Mouse (Mus musculus) G1E (cell line): ENCODE results near the gene Nsf.

Source experiments
- CTCF ChIP-seq: IDR thresholded peaks from 2 replicates; pipeline ENCODE4 v1.5.1; 2012; ENCODE audit warnings: low read depth, low read length, inconsistent platforms, mixed read lengths
- GATA2 ChIP-seq: IDR thresholded peaks from 2 replicates; pipeline ENCODE4 v1.6.1; 2012; ENCODE audit warnings: low read depth, low read length, inconsistent platforms, borderline replicate concordance
- POLR2AphosphoS5 ChIP-seq: IDR thresholded peaks from 2 replicates; pipeline ENCODE4 v1.6.1; 2012; ENCODE audit warnings: low read depth, low read length, inconsistent platforms; ENCODE audit not compliant: insufficient replicate concordance

- no peak for TF ChIP-seq CTCF
- no peak for TF ChIP-seq POLR2AphosphoS5
- TF ChIP-seq GATA2, result no peak
Observed at GRCm38 (mm10) chr11:103838955-103839354, 114.9 kb downstream of the Nsf start.
